Mouse (Mus musculus) CH12.LX (cell line): ENCODE results near the gene Ermp1.

ENCODE experiments used
- CHD1 ChIP-seq: IDR thresholded peaks from 2 replicates; pipeline ENCODE4 v1.6.1; 2012; ENCODE audit warnings: low read depth, low read length, improper control_type of control experiment, inconsistent platforms
- CTCF ChIP-seq, 2 experiments: IDR thresholded peaks in 1 of 2; conservative IDR thresholded peaks in 1 of 2; 2 replicates each; pipeline ENCODE4 v1.5.1; 2011 to 2012; ENCODE audit warnings: low read depth in 2 of 2, low read length in 2 of 2, improper control_type of control experiment in 1 of 2, inconsistent platforms in 1 of 2, mild to moderate bottlenecking in 1 of 2, moderate library complexity in 1 of 2
- POLR2A ChIP-seq: IDR thresholded peaks from 2 replicates; pipeline ENCODE4 v1.6.1; 2011; ENCODE audit warnings: low read depth, mild to moderate bottlenecking, improper control_type of control experiment, low read length
- TBP ChIP-seq: conservative IDR thresholded peaks from 2 replicates; pipeline ENCODE4 v1.6.1; 2011; ENCODE audit warnings: low read depth, low read length, improper control_type of control experiment
- USF1 ChIP-seq: IDR thresholded peaks from 2 replicates; pipeline ENCODE4 v1.6.1; 2014; ENCODE audit warnings: low read depth, mild to moderate bottlenecking, inconsistent platforms, low read length, improper control_type of control experiment
- USF2 ChIP-seq: conservative IDR thresholded peaks from 2 replicates; pipeline ENCODE4 v1.6.1; 2011; ENCODE audit warnings: low read depth, low read length, improper control_type of control experiment

DNA sequence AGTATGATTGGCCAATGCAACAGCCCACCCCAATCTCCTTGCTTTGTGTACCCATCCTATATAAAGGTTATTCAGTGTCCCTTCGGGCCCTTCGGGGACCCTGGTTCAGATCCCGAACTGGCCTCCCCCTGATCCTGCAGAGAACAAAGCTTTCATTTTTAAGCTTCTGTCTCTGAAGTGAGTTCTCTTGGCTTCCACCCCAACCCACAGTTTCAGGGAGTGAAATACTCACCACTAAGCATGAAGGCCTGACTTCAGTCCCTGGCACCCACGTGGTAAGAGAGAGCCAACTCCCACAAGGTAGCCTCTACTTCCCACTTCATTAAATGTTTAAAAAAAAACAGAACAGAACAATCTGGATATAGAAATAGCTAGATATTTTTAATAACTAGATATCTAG lies 10.6 kb upstream of the Ermp1 start:
- no peak for TF ChIP-seq CTCF (conservative IDR thresholded peaks at IDR 0.05 in 1 of 2, IDR thresholded peaks at IDR 0.05 in 1 of 2; ENCODE audit: low read depth in 2 of 2, low read length in 2 of 2)
- no peak for TF ChIP-seq TBP
- no peak for TF ChIP-seq USF1
- no peak for TF ChIP-seq USF2
- TF ChIP-seq POLR2A, result no peak
- TF ChIP-seq CHD1, result no peak
